Mouse (Mus musculus) left cerebral cortex, postnatal 36 days (tissue): Measurements from ENCODE around the gene Rasip1. TPM values are rescaled to one million over a fixed set of nuclear protein-coding genes. Genes with fewer than 3 reads are reported as not detected.
"Not testable (repeated sequence)": the region's sequence is repeated elsewhere in the genome, so short reads cannot be mapped to it uniquely, and the experiment has no call there.

Experiments
- DNase-seq, 2 experiments: peaks; one replicate each; pipeline ENCODE4 v3.0.0; 2021 to 2022; ENCODE audit warnings: low spot score in 2 of 2, mixed read lengths in 1 of 2
- intact Hi-C: fragments of 180-260 bp; cut with DNase I; formaldehyde crosslinking; loops from one replicate; pipeline ENCODE4 v1.15.1; 2025
- total RNA-seq, 2 experiments: library from RNA; stranded (reverse); gene quantifications; 2 replicates each; pipeline ENCODE4 v1.2.3; 2021

Gene Rasip1
- total RNA-seq, 2 experiments from 2014 or later: 6.9 to 8.0 TPM

- intact Hi-C loops: loop anchor here (5.0 kb wide), 1 partner anchor 40 kb away; the partner anchor contains the start of gene Ntn5
- no peak for DNase-seq
Measured at GRCm38 (mm10) chr7:45642083-45642482, 14.8 kb downstream of the Rasip1 start.

- DNase-seq: no peak
- intact Hi-C loops: loop anchor here (5.0 kb wide), 1 partner anchor 40 kb away; the partner anchor contains the start of gene Ntn5
Measured at GRCm38 (mm10) chr7:45642503-45643255, 15.4 kb downstream of the Rasip1 start.

- intact Hi-C loops: loop anchor here (5.0 kb wide), 1 partner anchor 39 kb away; the partner anchor contains the start of gene Ntn5
- peak; percentile 88 to 92 for DNase-seq
Measured at GRCm38 (mm10) chr7:45643441-45644178, 16.3 kb downstream of the Rasip1 start.

DNA sequence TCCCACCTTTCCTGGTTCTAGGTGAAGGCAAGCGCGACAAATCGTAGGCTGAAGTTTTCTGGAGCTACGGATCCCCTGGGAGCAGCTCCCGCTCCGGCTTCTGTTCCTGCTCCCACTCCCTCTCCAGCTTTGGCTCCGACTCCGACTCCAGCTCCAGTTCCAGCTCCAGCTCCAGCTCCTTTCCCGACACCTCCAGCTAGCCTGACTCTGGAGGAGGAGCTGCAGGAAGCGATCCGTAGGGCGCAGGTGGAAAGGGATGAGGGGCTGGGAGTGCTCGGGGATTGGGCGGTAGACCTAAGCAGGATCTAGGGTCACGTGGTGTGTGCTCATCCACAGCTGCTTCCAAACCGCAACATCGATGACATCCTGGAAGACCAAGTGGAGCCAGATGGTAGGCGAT, 16.9 kb downstream of the Rasip1 start:
- DNase-seq: peak; percentile 76 to 80
- intact Hi-C loops: loop anchor here (5.0 kb wide), 1 partner anchor 38 kb away; the partner anchor contains the start of gene Ntn5

DNA sequence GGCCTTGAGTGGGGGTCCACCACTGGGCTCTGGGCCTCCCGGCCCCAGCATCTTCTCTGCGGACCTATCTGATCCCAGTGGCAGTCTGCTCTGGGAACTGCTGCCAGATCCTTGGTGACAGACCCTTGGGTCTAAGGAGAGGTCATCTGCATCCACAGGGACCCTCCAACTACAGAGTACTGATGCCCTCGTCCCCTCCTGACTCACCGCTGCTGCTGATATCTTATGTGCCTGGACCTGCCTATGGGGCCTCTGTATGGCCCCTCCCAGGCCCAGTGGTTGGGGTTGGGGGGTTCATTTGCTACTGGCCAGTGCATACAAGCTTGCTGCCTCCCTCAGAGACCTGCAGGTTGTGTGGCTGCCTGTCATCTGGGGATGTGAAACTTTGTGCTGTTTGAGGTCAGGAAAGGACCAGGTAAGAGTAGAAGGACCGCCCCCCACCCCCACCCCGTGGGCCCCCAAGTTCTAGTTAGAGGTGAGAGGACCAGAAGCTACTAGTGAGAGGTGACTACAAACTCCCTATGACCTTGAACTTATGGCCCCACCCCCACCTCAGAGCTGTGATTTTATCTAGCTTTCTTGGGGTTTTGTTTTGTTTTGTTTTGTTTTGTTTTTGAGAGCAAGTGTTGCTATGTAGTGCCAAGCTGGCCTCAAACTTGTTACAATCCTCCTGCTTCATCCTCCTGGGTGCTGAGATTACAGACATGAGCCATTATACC, 17.7 kb downstream of the Rasip1 start:
- no peak for DNase-seq
- intact Hi-C loops: loop anchor here (5.0 kb wide), 1 partner anchor 37 kb away; the partner anchor contains the start of gene Ntn5

GRCm38 (mm10) chr7:45645591-45645971, 18.3 kb downstream of the Rasip1 start:
- no peak for DNase-seq
- intact Hi-C loops: no loop called here

DNA sequence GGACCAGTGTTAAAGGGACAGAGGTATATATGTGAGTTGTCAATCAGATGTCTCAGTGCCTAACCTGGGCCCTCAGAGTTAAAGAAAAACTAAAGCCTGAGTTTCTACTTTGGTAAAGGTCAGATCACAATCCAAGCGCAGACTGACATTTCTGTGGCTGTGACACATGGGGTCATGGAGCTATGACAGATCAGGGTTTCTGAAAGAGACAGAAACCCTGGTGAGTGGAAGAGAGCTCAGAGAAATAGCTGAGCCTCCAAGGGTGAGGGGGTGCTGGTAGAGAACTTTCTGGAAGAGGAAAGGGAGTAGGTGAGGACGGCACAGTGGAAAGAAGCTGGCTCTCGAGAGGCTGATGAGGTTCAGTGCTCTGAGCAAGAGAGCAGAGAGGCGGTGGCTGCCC, 19.4 kb downstream of the Rasip1 start:
- DNase-seq: no peak
- intact Hi-C loops: no loop called here

DNA sequence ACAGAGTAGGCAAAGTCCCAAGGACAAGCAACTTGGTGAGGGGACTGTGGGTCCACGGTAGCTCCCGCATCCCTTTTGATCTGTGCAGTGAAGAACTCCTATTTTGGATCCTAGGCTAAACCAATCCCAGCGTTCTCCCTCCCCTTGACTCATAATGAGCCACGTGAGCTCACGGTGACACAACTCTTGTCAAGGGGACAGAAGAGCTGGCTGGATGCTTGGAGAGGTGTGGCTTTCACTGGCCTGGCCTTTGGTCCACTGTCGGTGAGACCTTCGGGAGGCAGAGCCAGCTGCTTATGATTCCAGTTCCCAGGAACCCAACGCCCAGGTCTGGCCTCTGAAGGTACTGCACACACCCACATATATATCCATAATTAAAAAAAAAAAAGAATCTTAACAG, 22.1 kb downstream of the Rasip1 start:
- DNase-seq: no peak
- intact Hi-C loops: no loop called here

DNA sequence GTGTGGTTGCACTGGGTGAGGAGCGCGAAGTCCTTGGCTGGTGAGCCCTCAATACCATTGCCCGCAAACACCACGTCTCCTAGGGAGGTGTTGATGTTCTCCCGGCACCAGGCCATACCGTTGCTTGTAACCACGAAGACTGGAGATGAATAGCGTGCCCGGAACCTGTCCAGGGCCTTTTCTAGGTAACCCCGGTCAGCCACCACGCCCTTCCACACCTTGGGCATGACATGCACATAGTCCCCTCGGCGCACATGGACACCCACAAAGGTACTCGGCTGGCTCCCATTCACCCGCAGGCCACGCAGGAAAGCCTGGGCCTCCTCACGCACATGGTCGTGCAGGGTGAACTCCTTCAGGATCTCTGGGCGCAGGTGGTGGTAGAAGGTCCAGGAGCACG, 23.2 kb downstream of the Rasip1 start:
- DNase-seq, intact Hi-C loops: not testable (repeated sequence)

- intact Hi-C loops: no loop called here
- DNase-seq: no peak
Measured at GRCm38 (mm10) chr7:45654424-45655047, 27.2 kb downstream of the Rasip1 start.

DNA sequence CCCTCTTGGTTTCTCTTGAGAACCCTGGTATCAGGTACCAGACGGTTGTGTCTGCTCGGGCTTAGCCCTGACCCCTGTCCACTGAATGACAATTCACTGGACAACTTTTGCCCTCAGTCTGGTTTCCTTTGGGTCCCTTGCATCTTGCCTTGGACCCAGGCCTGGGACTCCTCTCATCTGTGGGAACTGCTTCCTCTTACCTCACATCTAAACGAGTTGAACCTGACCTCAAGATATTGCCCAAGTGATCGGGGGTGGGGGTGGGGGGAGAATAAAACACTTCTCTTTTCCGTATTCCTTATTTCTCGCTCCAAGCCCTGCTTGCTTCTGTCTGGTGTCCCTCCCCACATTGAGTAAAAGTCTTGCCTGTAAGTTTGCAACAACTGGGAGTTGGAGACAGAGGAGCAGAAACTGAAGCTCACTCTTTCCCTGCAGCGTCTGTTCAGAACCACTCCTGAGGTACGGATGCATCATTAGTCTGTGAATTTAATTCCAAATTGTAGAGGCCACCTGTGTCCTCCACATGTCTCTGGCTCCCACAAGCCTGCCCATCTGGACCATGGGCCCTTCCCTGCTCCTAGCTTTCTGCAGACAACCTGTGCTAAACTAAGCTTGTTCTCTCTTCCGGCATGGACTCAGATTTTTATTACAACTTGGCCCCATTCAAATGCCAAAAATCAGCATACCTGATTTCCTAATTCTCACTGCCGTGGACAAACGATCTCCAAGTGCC, 33.6 kb downstream of the Rasip1 start:
- intact Hi-C loops: no loop called here
- no peak for DNase-seq

DNA sequence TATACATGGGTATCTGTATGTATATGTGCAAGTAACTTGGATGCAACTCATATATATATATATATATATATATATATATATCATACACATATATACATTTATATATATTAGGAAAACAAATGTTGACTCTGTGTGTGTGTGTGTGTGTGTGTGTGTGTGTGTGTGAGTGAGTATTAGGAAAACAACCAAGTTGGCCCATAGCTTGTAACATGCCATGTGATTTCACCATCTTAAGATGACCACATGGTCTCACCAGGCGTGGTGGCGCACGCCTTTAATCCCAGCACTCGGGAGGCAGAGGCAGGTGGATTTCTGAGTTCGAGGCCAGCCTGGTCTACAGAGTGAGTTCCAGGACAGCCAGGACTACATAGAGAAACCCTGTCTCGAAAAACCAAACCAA, 34.4 kb downstream of the Rasip1 start:
- DNase-seq, intact Hi-C loops: not testable (repeated sequence)

GRCm38 (mm10) chr7:45665303-45666138, 38.2 kb downstream of the Rasip1 start:
- intact Hi-C loops: no loop called here
- no peak for DNase-seq

- intact Hi-C loops: no loop called here
Measured at GRCm38 (mm10) chr7:45666161-45666560, 38.9 kb downstream of the Rasip1 start, which contains the start of gene Fut2. Fut2 (minus strand) TSS chr7:45666394.

DNA sequence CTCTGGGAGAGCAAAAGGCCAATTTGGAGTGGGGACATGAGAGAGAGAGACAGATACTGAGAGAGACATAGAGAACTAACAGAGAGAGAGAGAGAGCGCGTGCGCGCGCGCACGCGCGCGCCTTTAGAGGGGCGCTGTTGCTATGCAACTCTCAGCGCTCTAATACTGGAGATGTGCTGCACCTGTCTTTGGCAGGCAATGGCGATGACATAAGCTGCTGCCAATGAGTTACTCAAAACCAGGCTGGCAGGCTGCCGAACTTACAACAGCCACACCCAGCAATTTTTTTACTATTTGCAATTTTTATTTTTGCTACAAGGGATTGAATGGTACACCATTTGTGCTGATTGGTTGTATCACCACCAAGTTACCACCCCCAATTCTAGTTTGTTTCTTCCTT, 40.5 kb downstream of the Rasip1 start:
- intact Hi-C loops: no loop called here
- DNase-seq: no peak

More at GRCm38 (mm10) chr7:45666161-45666560, 38.9 kb downstream of the Rasip1 start, which contains the start of gene Fut2:
- DNase-seq: no peak

DNA sequence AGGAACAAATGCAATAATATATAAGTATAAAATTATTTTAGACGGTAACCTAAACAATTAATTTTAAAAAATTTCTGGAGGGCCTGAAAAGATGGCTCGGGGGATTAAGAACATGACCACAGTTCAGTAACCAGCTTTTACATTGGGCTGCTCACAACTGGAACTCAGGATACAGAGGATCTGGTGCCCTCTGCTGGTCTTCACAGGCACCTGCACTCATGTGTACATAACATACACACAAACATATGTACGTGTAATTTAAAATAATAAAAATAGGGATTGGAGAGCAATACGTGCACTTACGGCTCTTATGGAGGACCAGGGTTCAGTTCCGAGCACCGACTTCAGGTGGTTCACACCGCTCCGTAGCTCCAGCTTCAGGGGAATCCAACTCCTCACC, 41.6 kb downstream of the Rasip1 start:
- intact Hi-C loops: no loop called here
- DNase-seq: no peak

- DNase-seq: no peak
- intact Hi-C loops: no loop called here
Measured at GRCm38 (mm10) chr7:45677627-45678295, 50.5 kb downstream of the Rasip1 start.
